Mouse (Mus musculus) midbrain, embryonic 14.5 days (tissue): ENCODE measurements at regions not wholly inside any gene's neighbourhood (a gene's known extent, or its start where the extent isn't known, plus 50 kb on each side); places are given as distances from the start of the nearest gene placed in this dataset.
A peak's percentile ranks its signal among the peaks of the same experiment; 100 is the strongest.

Source experiments
- ATAC-seq: fragments of 200-750 bp; cut with Nextera tagmentation; 2 replicates; pipeline ENCODE4 v1.8.0; 2017; ENCODE audit warnings: moderate number of reproducible peaks, moderate library complexity; ENCODE audit not compliant: low FRiP score, low TSS enrichment
- DNase-seq: peaks from one replicate; pipeline ENCODE4 v3.0.0-alpha.2; 2015
- H3K27ac ChIP-seq: fragments of 300-500 bp; sonication (generic); replicated peaks from 2 replicates; pipeline ENCODE4 v1.5.1; 2014; ENCODE audit warnings: mild to moderate bottlenecking, low read depth, low read length, moderate library complexity
- H3K27me3 ChIP-seq: fragments of 300-500 bp; sonication (generic); 2 replicates; pipeline ENCODE4 v1.6.1; 2014; ENCODE audit warnings: low read length, control low read depth, mixed read lengths; ENCODE audit not compliant: control insufficient read depth, insufficient read depth
- H3K36me3 ChIP-seq: fragments of 300-500 bp; sonication (generic); 2 replicates; pipeline ENCODE4 v1.6.1; 2014; ENCODE audit warnings: low read length, control low read depth; ENCODE audit not compliant: control insufficient read depth, insufficient read depth
- H3K4me1 ChIP-seq: fragments of 300-500 bp; sonication (generic); 2 replicates; pipeline ENCODE4 v1.6.1; 2014; ENCODE audit warnings: mild to moderate bottlenecking, antibody characterized with exemption, low read length, control low read depth; ENCODE audit not compliant: control insufficient read depth, insufficient read depth
- H3K4me2 ChIP-seq: fragments of 300-500 bp; sonication (generic); 2 replicates; pipeline ENCODE4 v1.6.1; 2014; ENCODE audit warnings: mild to moderate bottlenecking, low read length, moderate library complexity
- H3K4me3 ChIP-seq: fragments of 300-500 bp; sonication (generic); replicated peaks from 2 replicates; pipeline ENCODE4 v1.5.1; 2014; ENCODE audit warnings: low read depth, low read length
- H3K9ac ChIP-seq: fragments of 300-500 bp; sonication (generic); replicated peaks from 2 replicates; pipeline ENCODE4 v1.6.1; 2014; ENCODE audit warnings: mild to moderate bottlenecking, low read length, moderate library complexity
- H3K9me3 ChIP-seq: fragments of 300-500 bp; sonication (generic); 2 replicates; pipeline ENCODE4 v1.6.1; 2016; ENCODE audit warnings: low read length, control low read depth, mixed read lengths; ENCODE audit not compliant: control insufficient read depth
- WGBS: fragments of 180-500 bp; shearing (Covaris S2); extraction: QIAGEN DNeasy Blood & Tissue Kit; methylation state at CpG from one replicate; pipeline ENCODE4 v1.1.7; 2014; 5-methylcytosine and 5-hydroxymethylcytosine counted together

GRCm38 (mm10) chr16:71267191-71267590, 953.4 kb downstream of the Gbe1 start:
- Histone ChIP-seq H3K4me2 (no peak overlapping the region), H3K4me3 (no peak overlapping the region), H3K9ac (no peak overlapping the region), H3K27me3 (no peaks in the 10 kb centered on the region), H3K27ac (0 out of 2 replicates have a peak overlapping the region, but pooled peaks have one; percentile 20), H3K36me3 (no peaks in the 10 kb centered on the region), H3K9me3 (no peaks in the 10 kb centered on the region), H3K4me1 (0 out of 2 replicates have a peak, but pooled peaks cover 4% of the 10 kb centered on the region)
- 14% methylated on average over 5 of the region's 5 CpGs for WGBS
- no peak for DNase-seq
- ATAC-seq = no peak
